Mouse (Mus musculus): ENCODE results near the gene Fezf2. TPM values are rescaled to one million over a fixed set of nuclear protein-coding genes. Genes with fewer than 3 reads are reported as not detected.

Gene Fezf2
- total RNA-seq, 2 experiments from 2014 or later, result 26.4 to 33.2 TPM

Other genes with a start within 250 kb of the Fezf2 start
- gene Gm49355, start 64.2 kb downstream of the Fezf2 start, total RNA-seq (2021), result under 1 TPM; 0.12 to 0.49 TPM
- 10 to 100 TPM; 29.1 to 29.2 TPM for gene 3830406C13Rik, start 64.0 kb downstream of the Fezf2 start, total RNA-seq (2021)

Measured in left cerebral cortex, adult 18-20 months (tissue).